Mouse (Mus musculus) gastrocnemius, postnatal 14 days (tissue): ENCODE results near the gene Ncapg2. TPM values are rescaled to one million over a fixed set of nuclear protein-coding genes. Genes with fewer than 3 reads are reported as not detected.

Source experiments
- DNase-seq: peaks from one replicate; pipeline ENCODE4 v3.0.0; 2021; ENCODE audit warnings: mixed read lengths
- intact Hi-C: fragments of 180-260 bp; cut with DNase I; formaldehyde crosslinking; loops from one replicate; pipeline ENCODE4 v1.15.1; 2025; ENCODE audit warnings: low total_unique reads
- total RNA-seq, 2 experiments: library from RNA; stranded (reverse); gene quantifications; 2 replicates each; pipeline ENCODE4 v1.2.3; 2021

Ncapg2 gene
- total RNA-seq, 2 experiments from 2014 or later: 4.2 to 4.3 TPM

GRCm38 (mm10) chr12:116436125-116436524 lies 30.9 kb downstream of the Ncapg2 start:
- DNase-seq: no peak
- intact Hi-C loops: no loop called here

- DNase-seq: no peak
- intact Hi-C loops: no loop called here
These were observed 33.4 kb downstream of the Ncapg2 start for GRCm38 (mm10) chr12:116438591-116438990.

GRCm38 (mm10) chr12:116442184-116442583 lies 37.0 kb downstream of the Ncapg2 start:
- no peak for DNase-seq
- intact Hi-C loops: no loop called here

- intact Hi-C loops: no loop called here
- DNase-seq: no peak
These were observed 44.3 kb downstream of the Ncapg2 start for GRCm38 (mm10) chr12:116449536-116449935.

- DNase-seq: no peak
- intact Hi-C loops: no loop called here
These were observed 55.3 kb downstream of the Ncapg2 start for GRCm38 (mm10) chr12:116460379-116461065.

- DNase-seq: no peak
- intact Hi-C loops: no loop called here
These were observed 61.8 kb downstream of the Ncapg2 start for GRCm38 (mm10) chr12:116467030-116467429.

GRCm38 (mm10) chr12:116468348-116468747 lies 63.1 kb downstream of the Ncapg2 start:
- intact Hi-C loops: no loop called here
- no peak for DNase-seq

- intact Hi-C loops: no loop called here
- DNase-seq: no peak
These were observed 63.9 kb downstream of the Ncapg2 start for GRCm38 (mm10) chr12:116469096-116469495.

- DNase-seq: no peak
- intact Hi-C loops: no loop called here
These were observed 68.1 kb downstream of the Ncapg2 start for GRCm38 (mm10) chr12:116473264-116473663.

- intact Hi-C loops: no loop called here
- no peak for DNase-seq
These were observed 68.6 kb downstream of the Ncapg2 start for GRCm38 (mm10) chr12:116473761-116474160.

- no peak for DNase-seq
- intact Hi-C loops: no loop called here
These were observed 69.5 kb downstream of the Ncapg2 start for GRCm38 (mm10) chr12:116474676-116475075.

GRCm38 (mm10) chr12:116478771-116479170 lies 73.6 kb downstream of the Ncapg2 start:
- DNase-seq: no peak
- intact Hi-C loops: no loop called here

- DNase-seq: no peak
- intact Hi-C loops: no loop called here
These were observed 76.7 kb downstream of the Ncapg2 start for GRCm38 (mm10) chr12:116481921-116482320.

- intact Hi-C loops: no loop called here
These were observed 78.4 kb downstream of the Ncapg2 start for GRCm38 (mm10) chr12:116483581-116483980.

GRCm38 (mm10) chr12:116484991-116485390 lies 79.8 kb downstream of the Ncapg2 start:
- intact Hi-C loops: no loop called here
- no peak for DNase-seq

More at GRCm38 (mm10) chr12:116483581-116483980, 78.4 kb downstream of the Ncapg2 start:
- no peak for DNase-seq

GRCm38 (mm10) chr12:116485591-116486403 lies 80.6 kb downstream of the Ncapg2 start, which contains the start of gene Ptprn2:
Ptprn2 (plus strand) TSS chr12:116485720.
- intact Hi-C loops: no loop called here
- peak; percentile 57 for DNase-seq

- intact Hi-C loops: no loop called here
- DNase-seq: no peak
These were observed 81.2 kb downstream of the Ncapg2 start for GRCm38 (mm10) chr12:116486404-116486730.

- intact Hi-C loops: no loop called here
- no peak for DNase-seq
These were observed 83.6 kb downstream of the Ncapg2 start for GRCm38 (mm10) chr12:116488836-116489235.

- intact Hi-C loops: no loop called here
These were observed 85.6 kb downstream of the Ncapg2 start for GRCm38 (mm10) chr12:116490575-116491356.

GRCm38 (mm10) chr12:116498666-116499065 lies 93.5 kb downstream of the Ncapg2 start:
- intact Hi-C loops: no loop called here
- no peak for DNase-seq

More at GRCm38 (mm10) chr12:116490575-116491356, 85.6 kb downstream of the Ncapg2 start:
- no peak for DNase-seq
